Mouse (Mus musculus): ENCODE measurements around the gene Gm28047. TPM values are rescaled to one million over a fixed set of nuclear protein-coding genes. Genes with fewer than 3 reads are reported as not detected.

Gm28047 gene
- polyA plus RNA-seq, 1 experiment from 2014 or later: not detected

GRCm38 (mm10) chr15:102624291-102624969 is 437 bp downstream of the Gm28047 start:
- ATAC-seq: no peak
- H3K27ac ChIP-seq (ENCODE audit: low read depth, low read length): no peak overlapping the region
- H3K36me3 ChIP-seq (ENCODE audit: control insufficient read depth, insufficient read depth, low read length): no peaks in the 10 kb centered on the region
- H3K4me1 ChIP-seq (ENCODE audit: control insufficient read depth, insufficient read depth, low read length): peaks cover 12% of the 10 kb centered on the region
- H3K27me3 ChIP-seq (replicated peaks; ENCODE audit: control insufficient read depth, insufficient read depth, low read length): no peaks in the 10 kb centered on the region
- H3K4me2 ChIP-seq (ENCODE audit: low read length): peak overlapping the region; percentile 84
- WGBS: 4% methylated on average over 17 of the region's 17 CpGs
- no peak for DNase-seq (ENCODE audit: low spot score)
- peak overlapping the region; percentile 66 for H3K9ac ChIP-seq (ENCODE audit: low read length)
- peak overlapping the region; percentile 51 for H3K4me3 ChIP-seq (ENCODE audit: low read depth, low read length)
- no peaks in the 10 kb centered on the region for H3K9me3 ChIP-seq (replicated peaks; ENCODE audit: control insufficient read depth, low read length)

- H3K4me3 ChIP-seq (ENCODE audit: low read depth, low read length): no peak overlapping the region
- no peak for DNase-seq (ENCODE audit: low spot score)
- no peaks in the 10 kb centered on the region for H3K9me3 ChIP-seq (replicated peaks; ENCODE audit: control insufficient read depth, low read length)
- no peaks in the 10 kb centered on the region for H3K27me3 ChIP-seq (replicated peaks; ENCODE audit: control insufficient read depth, insufficient read depth, low read length)
- 82% methylated on average over 3 of the region's 3 CpGs for WGBS
- H3K27ac ChIP-seq (ENCODE audit: low read depth, low read length): no peak overlapping the region
- no peaks in the 10 kb centered on the region for H3K36me3 ChIP-seq (ENCODE audit: control insufficient read depth, insufficient read depth, low read length)
- peaks cover 12% of the 10 kb centered on the region for H3K4me1 ChIP-seq (ENCODE audit: control insufficient read depth, insufficient read depth, low read length)
- 0 out of 2 replicates have a peak overlapping the region, but pooled peaks have one; percentile 18 for H3K4me2 ChIP-seq (ENCODE audit: low read length)
- no peak overlapping the region for H3K9ac ChIP-seq (ENCODE audit: low read length)
- no peak for ATAC-seq
Observed at GRCm38 (mm10) chr15:102623121-102623520, 1.7 kb downstream of the Gm28047 start.

GRCm38 (mm10) chr15:102622536-102622935 is 2.3 kb downstream of the Gm28047 start:
- Histone ChIP-seq H3K4me2 (ENCODE audit: low read length) (no peak overlapping the region), H3K9me3 (replicated peaks; ENCODE audit: control insufficient read depth, low read length) (no peaks in the 10 kb centered on the region), H3K9ac (ENCODE audit: low read length) (no peak overlapping the region)

GRCm38 (mm10) chr15:102620765-102621164 is 4.1 kb downstream of the Gm28047 start:
- Histone ChIP-seq H3K4me1 (ENCODE audit: control insufficient read depth, insufficient read depth, low read length) (peaks cover 11% of the 10 kb centered on the region), H3K9ac (ENCODE audit: low read length) (no peak overlapping the region), H3K4me2 (ENCODE audit: low read length) (no peak overlapping the region), H3K36me3 (ENCODE audit: control insufficient read depth, insufficient read depth, low read length) (no peaks in the 10 kb centered on the region), H3K27ac (ENCODE audit: low read depth, low read length) (no peak overlapping the region), H3K4me3 (ENCODE audit: low read depth, low read length) (no peak overlapping the region), H3K27me3 (replicated peaks; ENCODE audit: control insufficient read depth, insufficient read depth, low read length) (no peaks in the 10 kb centered on the region), H3K9me3 (replicated peaks; ENCODE audit: control insufficient read depth, low read length) (no peaks in the 10 kb centered on the region)
- ATAC-seq (no peak), DNase-seq (ENCODE audit: low spot score) (no peak)
- WGBS: 79% methylated on average over 1 of the region's 1 CpGs

More at GRCm38 (mm10) chr15:102622536-102622935, 2.3 kb downstream of the Gm28047 start:
- H3K36me3 ChIP-seq (ENCODE audit: control insufficient read depth, insufficient read depth, low read length): no peaks in the 10 kb centered on the region
- H3K4me3 ChIP-seq (ENCODE audit: low read depth, low read length): no peak overlapping the region
- peaks cover 12% of the 10 kb centered on the region for H3K4me1 ChIP-seq (ENCODE audit: control insufficient read depth, insufficient read depth, low read length)
- H3K27ac ChIP-seq (ENCODE audit: low read depth, low read length): no peak overlapping the region
- DNase-seq (ENCODE audit: low spot score): no peak
- no peaks in the 10 kb centered on the region for H3K27me3 ChIP-seq (replicated peaks; ENCODE audit: control insufficient read depth, insufficient read depth, low read length)
- no peak for ATAC-seq

- 93% methylated on average over 5 of the region's 5 CpGs for WGBS
- ATAC-seq (no peak), DNase-seq (ENCODE audit: low spot score) (no peak)
- H3K27ac ChIP-seq (ENCODE audit: low read depth, low read length): no peak overlapping the region
- no peaks in the 10 kb centered on the region for H3K36me3 ChIP-seq (ENCODE audit: control insufficient read depth, insufficient read depth, low read length)
- no peak overlapping the region for H3K9ac ChIP-seq (ENCODE audit: low read length)
- no peak overlapping the region for H3K4me3 ChIP-seq (ENCODE audit: low read depth, low read length)
- no peaks in the 10 kb centered on the region for H3K27me3 ChIP-seq (replicated peaks; ENCODE audit: control insufficient read depth, insufficient read depth, low read length)
- no peak overlapping the region for H3K4me2 ChIP-seq (ENCODE audit: low read length)
- peaks cover 10% of the 10 kb centered on the region for H3K4me1 ChIP-seq (ENCODE audit: control insufficient read depth, insufficient read depth, low read length)
- H3K9me3 ChIP-seq (replicated peaks; ENCODE audit: control insufficient read depth, low read length): no peaks in the 10 kb centered on the region
Observed at GRCm38 (mm10) chr15:102619486-102619885, 5.4 kb downstream of the Gm28047 start.

- no peak overlapping the region for H3K27ac ChIP-seq (ENCODE audit: low read depth, low read length)
- WGBS: 96% methylated on average over 1 of the region's 1 CpGs
- H3K4me1 ChIP-seq (ENCODE audit: control insufficient read depth, insufficient read depth, low read length): no peaks in the 10 kb centered on the region
Observed at GRCm38 (mm10) chr15:102617654-102618053, 7.2 kb downstream of the Gm28047 start.

GRCm38 (mm10) chr15:102616174-102616573 is 8.7 kb downstream of the Gm28047 start:
- Histone ChIP-seq H3K27ac (ENCODE audit: low read depth, low read length) (no peak overlapping the region), H3K9ac (ENCODE audit: low read length) (no peak overlapping the region)
- ATAC-seq: no peak

More at GRCm38 (mm10) chr15:102617654-102618053, 7.2 kb downstream of the Gm28047 start:
- Histone ChIP-seq H3K36me3 (ENCODE audit: control insufficient read depth, insufficient read depth, low read length) (no peaks in the 10 kb centered on the region), H3K9ac (ENCODE audit: low read length) (no peak overlapping the region), H3K4me3 (ENCODE audit: low read depth, low read length) (no peak overlapping the region), H3K4me2 (ENCODE audit: low read length) (no peak overlapping the region), H3K27me3 (replicated peaks; ENCODE audit: control insufficient read depth, insufficient read depth, low read length) (no peaks in the 10 kb centered on the region), H3K9me3 (replicated peaks; ENCODE audit: control insufficient read depth, low read length) (no peaks in the 10 kb centered on the region)
- DNase-seq (ENCODE audit: low spot score): no peak
- ATAC-seq: no peak

GRCm38 (mm10) chr15:102614224-102614623 is 10.6 kb downstream of the Gm28047 start:
- no peak overlapping the region for H3K4me2 ChIP-seq (ENCODE audit: low read length)
- DNase-seq (ENCODE audit: low spot score) (no peak), ATAC-seq (no peak)
- H3K4me3 ChIP-seq (ENCODE audit: low read depth, low read length): no peak overlapping the region
- H3K9ac ChIP-seq (ENCODE audit: low read length): no peak overlapping the region
- H3K27ac ChIP-seq (ENCODE audit: low read depth, low read length): no peak overlapping the region
- no peaks in the 10 kb centered on the region for H3K9me3 ChIP-seq (replicated peaks; ENCODE audit: control insufficient read depth, low read length)
- no peaks in the 10 kb centered on the region for H3K4me1 ChIP-seq (ENCODE audit: control insufficient read depth, insufficient read depth, low read length)
- H3K27me3 ChIP-seq (replicated peaks; ENCODE audit: control insufficient read depth, insufficient read depth, low read length): no peaks in the 10 kb centered on the region
- H3K36me3 ChIP-seq (ENCODE audit: control insufficient read depth, insufficient read depth, low read length): no peaks in the 10 kb centered on the region

More at GRCm38 (mm10) chr15:102616174-102616573, 8.7 kb downstream of the Gm28047 start:
- Histone ChIP-seq H3K9me3 (replicated peaks; ENCODE audit: control insufficient read depth, low read length) (no peaks in the 10 kb centered on the region), H3K4me3 (ENCODE audit: low read depth, low read length) (no peak overlapping the region), H3K4me2 (ENCODE audit: low read length) (no peak overlapping the region), H3K4me1 (ENCODE audit: control insufficient read depth, insufficient read depth, low read length) (no peaks in the 10 kb centered on the region), H3K36me3 (ENCODE audit: control insufficient read depth, insufficient read depth, low read length) (no peaks in the 10 kb centered on the region), H3K27me3 (replicated peaks; ENCODE audit: control insufficient read depth, insufficient read depth, low read length) (no peaks in the 10 kb centered on the region)
- 93% methylated on average over 2 of the region's 2 CpGs for WGBS
- DNase-seq (ENCODE audit: low spot score): no peak

- Histone ChIP-seq H3K4me3 (ENCODE audit: low read depth, low read length) (no peak overlapping the region), H3K9me3 (replicated peaks; ENCODE audit: control insufficient read depth, low read length) (no peaks in the 10 kb centered on the region), H3K27ac (ENCODE audit: low read depth, low read length) (no peak overlapping the region), H3K4me2 (ENCODE audit: low read length) (no peak overlapping the region), H3K9ac (ENCODE audit: low read length) (no peak overlapping the region), H3K27me3 (replicated peaks; ENCODE audit: control insufficient read depth, insufficient read depth, low read length) (no peaks in the 10 kb centered on the region), H3K4me1 (ENCODE audit: control insufficient read depth, insufficient read depth, low read length) (no peaks in the 10 kb centered on the region), H3K36me3 (ENCODE audit: control insufficient read depth, insufficient read depth, low read length) (no peaks in the 10 kb centered on the region)
- DNase-seq (ENCODE audit: low spot score) (no peak), ATAC-seq (no peak)
Observed at GRCm38 (mm10) chr15:102612966-102613365, 11.9 kb downstream of the Gm28047 start.

All from forebrain, embryonic 14.5 days (tissue).